Mouse (Mus musculus) lung, postnatal 0 days (tissue): ENCODE data around the gene Rufy1.

Experiments
- CTCF ChIP-seq: IDR thresholded peaks from 2 replicates; pipeline ENCODE4 v1.5.1; 2016; ENCODE audit warnings: antibody characterized with exemption, mild to moderate bottlenecking
- EP300 ChIP-seq: IDR thresholded peaks from 2 replicates; pipeline ENCODE4 v1.6.1; 2016; ENCODE audit warnings: antibody characterized with exemption, mild to moderate bottlenecking, control low read depth

GRCm38 (mm10) chr11:50387167-50387679 is 43.7 kb downstream of the Rufy1 start:
- TF ChIP-seq CTCF (no peak), EP300 (no peak)
